Mouse (Mus musculus): ENCODE data around the gene Farsb. TPM values are rescaled to one million over a fixed set of nuclear protein-coding genes. Genes with fewer than 3 reads are reported as not detected.

Farsb gene
- total and polyA plus RNA-seq, 3 experiments = 119 to 154 (median 122) TPM

DNA sequence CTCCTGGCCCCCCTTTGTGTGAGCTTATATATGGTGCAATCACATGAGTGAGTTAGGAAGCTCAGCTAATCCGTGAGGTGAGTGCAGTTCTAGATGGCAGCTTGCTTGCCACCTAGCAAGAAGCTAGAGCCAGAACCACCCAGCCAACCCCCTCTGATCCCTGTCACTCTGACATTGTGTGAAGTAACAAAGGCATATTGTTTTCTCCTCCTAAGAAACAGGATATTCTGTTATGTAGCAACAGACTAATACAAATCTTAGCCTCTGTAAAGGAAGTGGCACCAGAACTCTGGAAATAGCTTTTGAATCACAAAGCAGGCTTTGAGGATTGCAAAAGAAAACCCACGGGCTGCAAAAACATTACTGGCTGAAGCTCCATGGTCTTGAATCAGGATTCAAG, 4.3 kb downstream of the Farsb start:
- Histone ChIP-seq H3K27ac (ENCODE audit: control insufficient read depth, low read depth, low read length) (no peak overlapping the region), H3K79me2 (ENCODE audit: control insufficient read depth, insufficient read depth, low read length, poor library complexity) (peaks cover 46% of the 10 kb centered on the region), H3K4me1 (ENCODE audit: control insufficient read depth in 1 of 2, insufficient read depth in 2 of 2, low read length in 2 of 2) (peaks cover 2 to 7% of the 10 kb centered on the region in 2 experiments), H3K4me3 (ENCODE audit: control insufficient read depth in 1 of 2, insufficient read depth in 1 of 2, low read depth in 2 of 2, low read length in 2 of 2) (no peak overlapping the region), H3K9me3 (replicated peaks; ENCODE audit: insufficient read depth, low read length) (no peaks in the 10 kb centered on the region), H3K27me3 (ENCODE audit: control insufficient read depth in 1 of 2, insufficient read depth in 2 of 2, low read length in 2 of 2) (no peaks in the 10 kb centered on the region), H3K36me3 (ENCODE audit: control insufficient read depth in 1 of 2, insufficient read depth in 2 of 2, low read length in 2 of 2) (peaks cover 14 to 23% of the 10 kb centered on the region in 2 experiments), H3K9ac (ENCODE audit: control insufficient read depth, low read depth, low read length, poor library complexity, severe bottlenecking) (no peak overlapping the region)
- no peak for DNase-seq (ENCODE audit: low read depth, low spot score)
- TF ChIP-seq KAT2A (conservative IDR thresholded peaks at IDR 0.05; ENCODE audit: low read depth, low read length) = no peak
- no peak for TF ChIP-seq RAD21 (IDR thresholded peaks at IDR 0.05; ENCODE audit: low read depth, low read length)
- no peak for TF ChIP-seq SMC3 (IDR thresholded peaks at IDR 0.05; ENCODE audit: low read depth, low read length)
- no peak for TF ChIP-seq HCFC1 (IDR thresholded peaks at IDR 0.05; ENCODE audit: low read depth, low read length)
- TF ChIP-seq USF2 (IDR thresholded peaks at IDR 0.05; ENCODE audit: borderline replicate concordance in 1 of 2, insufficient read depth in 1 of 2, low read depth in 1 of 2, low read length in 2 of 2) = no peak
- no peak for TF ChIP-seq ZKSCAN1 (IDR thresholded peaks at IDR 0.05; ENCODE audit: low read depth, low read length)
- TF ChIP-seq USF1 (IDR thresholded peaks at IDR 0.05; ENCODE audit: low read depth, low read length) = no peak
- no peak for TF ChIP-seq MAFK (IDR thresholded peaks at IDR 0.05; ENCODE audit: borderline replicate concordance, low read depth, low read length)
- no peak for TF ChIP-seq TBP (IDR thresholded peaks at IDR 0.05; ENCODE audit: low read depth, low read length)
- TF ChIP-seq CHD1 (IDR thresholded peaks at IDR 0.05; ENCODE audit: low read depth, low read length) = no peak
- no peak for TF ChIP-seq ETS1 (IDR thresholded peaks at IDR 0.05; ENCODE audit: low read depth, low read length)
- TF ChIP-seq MAX (IDR thresholded peaks at IDR 0.05; ENCODE audit: low read length) = no peak
- TF ChIP-seq MYB (IDR thresholded peaks at IDR 0.05; ENCODE audit: low read depth, low read length) = no peak
- TF ChIP-seq SIN3A (IDR thresholded peaks at IDR 0.05; ENCODE audit: low read length) = no peak
- TF ChIP-seq CHD2 (IDR thresholded peaks at IDR 0.05; ENCODE audit: low read length) = no peak
- TF ChIP-seq TCF12 (IDR thresholded peaks at IDR 0.05; ENCODE audit: low read depth, low read length) = no peak
- no peak for TF ChIP-seq MAZ (IDR thresholded peaks at IDR 0.05; ENCODE audit: low read depth, low read length)

DNA sequence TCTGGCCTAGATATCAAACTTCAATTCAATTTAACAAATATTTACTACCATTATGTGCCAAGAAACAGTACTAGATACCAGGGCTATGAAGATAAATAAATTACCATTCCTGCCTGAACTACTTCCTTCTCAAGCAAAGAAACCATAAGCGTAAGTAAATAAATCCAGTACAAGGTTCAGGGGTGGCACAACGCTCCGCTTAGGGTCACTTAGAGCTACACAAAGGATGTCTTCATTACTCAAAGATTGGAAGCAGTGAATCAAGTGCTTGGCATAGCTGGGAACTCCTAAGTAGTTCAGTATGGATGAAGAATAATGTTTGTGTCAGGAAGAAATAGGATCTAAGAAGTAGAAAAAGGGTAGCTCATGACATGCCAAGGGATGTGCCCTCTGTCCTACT, 5.3 kb downstream of the Farsb start:
- H3K9ac ChIP-seq (ENCODE audit: control insufficient read depth, low read depth, low read length, poor library complexity, severe bottlenecking) = no peak overlapping the region
- no peak overlapping the region for H3K4me3 ChIP-seq (ENCODE audit: control insufficient read depth in 1 of 2, insufficient read depth in 1 of 2, low read depth in 2 of 2, low read length in 2 of 2)
- peaks cover 2 to 7% of the 10 kb centered on the region in 2 experiments for H3K4me1 ChIP-seq (ENCODE audit: control insufficient read depth in 1 of 2, insufficient read depth in 2 of 2, low read length in 2 of 2)
- TF ChIP-seq E2F4 (IDR thresholded peaks at IDR 0.05; ENCODE audit: borderline replicate concordance, low read depth, low read length) (no peak), ZMIZ1 (IDR thresholded peaks at IDR 0.05; ENCODE audit: low read depth, low read length) (no peak), CTCF (IDR thresholded peaks at IDR 0.05 in 2 of 3, conservative IDR thresholded peaks at IDR 0.05 in 1 of 3; ENCODE audit: control insufficient read depth in 1 of 3, insufficient read depth in 1 of 3, low read depth in 2 of 3, low read length in 3 of 3, poor library complexity in 1 of 3, severe bottlenecking in 1 of 3) (no peak), USF2 (IDR thresholded peaks at IDR 0.05; ENCODE audit: borderline replicate concordance in 1 of 2, insufficient read depth in 1 of 2, low read depth in 1 of 2, low read length in 2 of 2) (no peak), CHD1 (IDR thresholded peaks at IDR 0.05; ENCODE audit: low read depth, low read length) (no peak), NELFE (IDR thresholded peaks at IDR 0.05; ENCODE audit: low read depth, low read length) (no peak), POLR2AphosphoS2 (IDR thresholded peaks at IDR 0.05; ENCODE audit: low read length) (no peak), TCF12 (IDR thresholded peaks at IDR 0.05; ENCODE audit: low read depth, low read length) (no peak), ZNF384 (IDR thresholded peaks at IDR 0.05; ENCODE audit: low read depth, low read length) (no peak), ELF1 (IDR thresholded peaks at IDR 0.05; ENCODE audit: low read depth, low read length) (no peak), RAD21 (IDR thresholded peaks at IDR 0.05; ENCODE audit: low read depth, low read length) (no peak), ETS1 (IDR thresholded peaks at IDR 0.05; ENCODE audit: low read depth, low read length) (no peak), RCOR1 (IDR thresholded peaks at IDR 0.05; ENCODE audit: low read depth, low read length) (no peak), HCFC1 (IDR thresholded peaks at IDR 0.05; ENCODE audit: low read depth, low read length) (no peak), USF1 (IDR thresholded peaks at IDR 0.05; ENCODE audit: low read depth, low read length) (no peak), UBTF (IDR thresholded peaks at IDR 0.05; ENCODE audit: borderline replicate concordance, insufficient read depth, low read depth, low read length) (no peak), ZKSCAN1 (IDR thresholded peaks at IDR 0.05; ENCODE audit: low read depth, low read length) (no peak), MAX (IDR thresholded peaks at IDR 0.05; ENCODE audit: low read length) (no peak)
- no peaks in the 10 kb centered on the region for H3K9me3 ChIP-seq (replicated peaks; ENCODE audit: insufficient read depth, low read length)
- no peak overlapping the region for H3K27ac ChIP-seq (ENCODE audit: control insufficient read depth, low read depth, low read length)
- peaks cover 43% of the 10 kb centered on the region for H3K79me2 ChIP-seq (ENCODE audit: control insufficient read depth, insufficient read depth, low read length, poor library complexity)
- H3K36me3 ChIP-seq (ENCODE audit: control insufficient read depth in 1 of 2, insufficient read depth in 2 of 2, low read length in 2 of 2) = peaks cover 16 to 23% of the 10 kb centered on the region in 2 experiments
- no peak for DNase-seq (ENCODE audit: low read depth, low spot score)
- no peaks in the 10 kb centered on the region for H3K27me3 ChIP-seq (ENCODE audit: control insufficient read depth in 1 of 2, insufficient read depth in 2 of 2, low read length in 2 of 2)
